Mouse (Mus musculus): ENCODE measurements around the gene Mis18a.

Gene Mis18a

GRCm38 (mm10) chr16:90727233-90728115 is at the start of gene Mis18a:
Gene Mis18a (minus strand): TSS chr16:90727404.
- DNase-seq (ENCODE audit: low spot score in 2 of 2): peak; percentile 93 to 96

GRCm38 (mm10) chr16:90775946-90776520 is 48.8 kb upstream of the Mis18a start:
- no peak for DNase-seq (ENCODE audit: low spot score in 2 of 2)

GRCm38 (mm10) chr16:90774646-90775045 is 47.4 kb upstream of the Mis18a start:
- DNase-seq (ENCODE audit: low spot score in 2 of 2): no peak

GRCm38 (mm10) chr16:90774216-90774615 is 47.0 kb upstream of the Mis18a start:
- no peak for DNase-seq (ENCODE audit: low spot score in 2 of 2)

DNA sequence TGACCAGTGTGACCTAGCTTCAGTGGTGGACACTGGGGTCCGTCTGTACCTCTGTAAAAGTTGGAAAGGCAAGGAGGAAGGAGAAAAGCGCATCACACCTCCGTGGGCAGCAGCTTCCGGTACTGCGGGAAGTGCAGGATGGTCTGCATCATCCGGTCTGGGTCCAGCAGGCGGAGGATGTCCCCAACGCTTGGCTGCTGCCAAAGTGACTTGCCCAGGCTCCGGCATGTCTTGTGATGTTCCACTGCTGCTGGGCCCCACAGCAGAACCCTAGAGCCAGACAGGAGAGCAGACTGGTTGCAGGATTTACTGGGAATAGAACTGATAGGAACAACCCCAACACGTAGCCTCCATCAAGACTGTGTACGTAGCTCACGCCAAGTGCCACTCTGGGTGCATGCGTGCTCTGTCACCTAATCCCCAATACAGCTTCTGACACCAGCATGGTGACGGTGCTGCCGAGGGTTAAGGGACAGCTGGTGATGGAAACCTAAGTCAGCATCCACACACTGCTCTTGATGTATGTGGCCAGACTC is 39.8 kb upstream of the Mis18a start:
- no peak for DNase-seq (ENCODE audit: low spot score in 2 of 2)

DNA sequence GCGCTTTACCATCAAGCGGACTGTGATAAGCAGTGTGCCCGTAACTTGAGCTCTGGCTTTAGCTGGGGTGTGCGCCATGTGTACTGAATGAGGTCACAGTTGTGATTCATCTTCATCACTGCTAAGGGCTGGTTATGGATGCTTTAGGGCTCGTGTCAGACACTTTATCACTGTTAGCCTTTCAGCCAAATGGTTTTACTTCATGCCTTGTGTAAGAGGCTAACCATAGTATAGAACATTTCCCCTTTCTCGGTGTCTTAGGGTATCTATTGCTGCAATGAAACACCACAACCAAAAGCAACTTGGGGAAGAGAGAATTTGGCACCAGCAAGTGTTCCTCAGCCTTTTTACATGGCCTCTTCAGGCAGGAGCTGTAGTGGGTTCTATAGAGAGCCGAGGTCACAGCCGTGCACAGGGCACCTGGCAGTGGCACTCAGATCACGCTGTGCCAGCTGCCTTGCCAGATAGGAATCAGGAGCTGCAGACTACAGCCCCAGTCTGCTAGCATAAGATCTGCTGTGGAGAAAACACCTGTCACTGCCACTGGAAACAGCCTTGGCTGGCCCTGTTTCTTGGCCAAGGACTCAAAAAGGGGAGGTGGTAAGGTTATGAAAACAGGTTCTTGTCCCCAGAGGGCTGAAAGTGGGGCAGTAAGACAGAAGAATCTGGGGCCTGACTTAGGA is 38.1 kb upstream of the Mis18a start:
- no peak for DNase-seq (ENCODE audit: low spot score in 2 of 2)

DNA sequence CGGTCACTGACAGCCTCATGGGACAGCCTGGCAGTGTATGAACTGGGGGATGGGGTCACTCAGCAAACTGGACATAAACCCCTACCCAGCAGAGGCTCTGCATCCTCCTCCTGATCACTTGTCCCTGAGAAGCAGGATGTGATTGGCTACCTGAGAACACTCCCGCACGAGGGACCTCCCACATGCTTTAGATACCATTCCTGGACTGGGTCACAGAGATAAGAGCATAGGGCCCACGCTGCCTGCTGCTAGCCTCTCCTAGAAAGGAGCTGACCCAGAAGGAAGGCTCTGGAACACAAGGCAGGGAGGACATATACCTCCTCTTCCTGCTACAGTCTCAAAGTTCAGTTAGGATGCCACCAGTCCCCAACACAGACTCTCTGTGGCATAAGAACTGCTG is 33.3 kb upstream of the Mis18a start:
- no peak for DNase-seq (ENCODE audit: low spot score in 2 of 2)

DNA sequence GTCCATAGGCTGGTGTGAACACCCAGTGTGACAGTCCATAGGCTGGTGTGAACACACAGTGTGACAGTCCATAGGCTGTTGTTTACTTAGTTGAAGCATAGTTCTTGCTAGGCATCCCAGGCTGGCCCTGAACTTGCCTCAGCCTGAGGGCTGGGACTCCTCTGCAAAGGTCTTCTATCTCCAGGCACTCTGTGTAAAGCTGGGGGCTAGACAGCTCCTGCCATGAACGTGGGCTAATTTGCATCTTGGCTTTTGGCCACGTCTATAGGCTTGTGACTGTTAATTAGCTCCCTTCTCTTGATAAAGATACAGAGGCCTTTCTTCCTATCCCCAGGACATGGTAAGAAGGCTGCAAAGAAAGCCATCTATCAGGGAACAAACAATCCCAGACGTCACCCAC is 32.1 kb upstream of the Mis18a start:
- no peak for DNase-seq (ENCODE audit: low spot score in 2 of 2)

DNA sequence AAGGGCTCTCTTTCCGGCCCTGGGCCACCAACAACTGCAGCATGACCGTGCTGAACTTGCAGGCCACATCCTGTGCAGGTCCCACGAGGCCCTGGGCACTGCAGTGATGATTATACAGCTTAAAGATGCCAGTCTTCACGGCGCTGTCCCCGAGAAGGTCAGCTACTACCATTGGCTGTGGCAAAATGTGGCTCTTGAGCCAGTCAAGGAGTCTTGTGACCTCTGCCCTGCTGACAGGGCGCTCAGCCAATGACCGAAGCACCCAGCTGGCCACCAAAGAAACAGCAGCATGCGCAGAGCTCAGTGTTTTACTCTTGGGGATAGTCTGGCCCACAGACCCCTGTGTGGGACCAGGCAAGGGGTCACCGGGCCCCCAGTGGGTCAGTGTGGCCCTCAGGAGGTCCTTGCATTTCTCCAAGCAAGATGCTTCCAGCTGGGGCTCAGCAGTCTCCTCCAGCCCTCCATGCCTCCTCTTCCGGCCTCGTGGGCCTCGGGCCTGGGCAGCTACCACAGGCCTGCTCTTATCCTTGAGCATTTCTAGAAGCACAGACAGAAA is 26.3 kb upstream of the Mis18a start:
- no peak for DNase-seq (ENCODE audit: low spot score in 2 of 2)

DNA sequence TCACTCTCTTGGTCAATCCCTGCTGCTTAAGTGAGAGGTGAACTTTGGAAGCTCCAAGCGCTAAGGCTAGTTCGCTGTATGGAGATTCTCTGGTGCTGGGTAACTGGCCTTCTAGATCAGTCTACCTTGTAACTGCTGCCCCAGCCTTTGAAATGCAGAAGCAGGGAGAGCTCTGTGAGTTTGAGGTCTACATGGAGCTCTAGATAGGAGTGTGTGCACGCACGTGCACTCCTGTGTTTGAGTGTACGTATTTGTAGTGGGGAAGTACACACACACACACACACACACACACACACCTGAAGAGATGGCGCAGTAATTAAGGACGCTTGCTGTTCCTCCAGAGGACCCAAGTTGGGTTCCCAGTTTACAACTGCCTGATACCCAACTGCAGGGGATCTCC is 21.0 kb upstream of the Mis18a start:
- DNase-seq (ENCODE audit: low spot score in 2 of 2): no peak

DNA sequence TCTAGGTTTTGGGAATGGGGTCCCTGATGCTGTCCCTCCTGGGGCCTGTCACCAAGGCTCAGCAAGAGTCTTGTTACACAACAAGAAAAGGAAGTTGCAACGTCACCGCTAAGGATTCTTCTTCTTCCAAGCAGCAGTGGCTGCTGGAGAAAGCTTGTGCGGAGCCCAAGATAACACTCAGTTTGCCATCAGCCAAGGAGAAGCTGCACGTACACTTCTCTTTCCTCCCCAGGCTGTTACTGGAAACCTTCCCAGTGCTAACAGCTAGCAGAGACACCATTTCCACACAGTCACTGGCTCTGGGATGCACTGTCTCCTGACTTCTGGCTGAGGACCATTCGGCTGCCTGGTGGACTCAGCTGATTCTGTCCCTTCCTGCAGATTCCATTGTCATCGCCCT is 19.9 kb upstream of the Mis18a start:
- no peak for DNase-seq (ENCODE audit: low spot score in 2 of 2)

- DNase-seq (ENCODE audit: low spot score in 2 of 2): peak in 1 of 2 experiments; percentile 36
These were observed 11.1 kb upstream of the Mis18a start, which contains the start of gene Mrap for GRCm38 (mm10) chr16:90738092-90738956. Gene Mrap (plus strand): TSS chr16:90738207.

GRCm38 (mm10) chr16:90736672-90737270 is 9.6 kb upstream of the Mis18a start:
- no peak for DNase-seq (ENCODE audit: low spot score in 2 of 2)

GRCm38 (mm10) chr16:90735611-90736010 is 8.4 kb upstream of the Mis18a start:
- DNase-seq (ENCODE audit: low spot score in 2 of 2): no peak

GRCm38 (mm10) chr16:90726600-90727227 is 490 bp downstream of the Mis18a start:
- no peak for DNase-seq (ENCODE audit: low spot score in 2 of 2)

GRCm38 (mm10) chr16:90724051-90724450 is 3.2 kb downstream of the Mis18a start:
- no peak for DNase-seq (ENCODE audit: low spot score in 2 of 2)

- no peak for DNase-seq (ENCODE audit: low spot score in 2 of 2)
These were observed 16.9 kb downstream of the Mis18a start for GRCm38 (mm10) chr16:90710313-90710712.

DNA sequence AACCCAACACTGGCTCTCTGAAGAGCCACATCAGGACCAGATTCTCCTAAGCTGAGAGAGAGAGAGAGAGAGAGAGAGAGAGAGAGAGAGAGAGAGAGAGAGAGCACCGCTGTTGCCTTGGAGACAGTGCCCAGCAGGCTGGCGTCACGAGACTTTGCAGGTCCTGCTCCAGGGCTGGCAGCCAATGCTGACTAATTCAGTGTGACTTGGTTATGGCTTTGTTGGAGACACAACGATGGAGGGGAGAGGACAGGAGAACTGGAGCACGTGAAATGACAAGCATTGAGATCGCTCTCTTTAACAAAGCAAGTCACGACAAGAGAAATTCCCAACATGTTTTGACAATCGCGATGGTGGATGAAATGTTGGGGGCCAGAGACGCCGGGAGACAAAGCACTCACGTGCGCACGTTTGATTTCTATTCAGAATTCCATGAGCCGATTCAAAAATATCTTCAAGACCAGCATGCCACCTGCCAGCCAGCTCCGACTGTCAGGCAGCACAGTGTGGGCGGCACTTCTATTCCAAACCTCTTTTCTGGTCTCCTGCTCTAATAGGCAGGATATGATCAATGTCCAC is 17.4 kb downstream of the Mis18a start:
- DNase-seq (ENCODE audit: low spot score in 2 of 2): peak in 1 of 2 experiments; percentile 33

- no peak for DNase-seq (ENCODE audit: low spot score in 2 of 2)
These were observed 20.9 kb downstream of the Mis18a start for GRCm38 (mm10) chr16:90706279-90706678.

All from urinary bladder, postnatal 4 days (tissue).